Mouse (Mus musculus): ENCODE results near the gene Gins3. TPM values are rescaled to one million over a fixed set of nuclear protein-coding genes. Genes with fewer than 3 reads are reported as not detected.
"Not testable (repeated sequence)": the region's sequence is repeated elsewhere in the genome, so short reads cannot be mapped to it uniquely, and the experiment has no call there.

Gins3 gene
- polyA plus RNA-seq, 1 experiment from 2014 or later = 14.3 TPM

GRCm38 (mm10) chr8:95599861-95600260, 33.4 kb upstream of the Gins3 start:
- peak; percentile 39 for DNase-seq (ENCODE audit: low spot score)
- Histone ChIP-seq H3K9ac (ENCODE audit: low read depth, low read length) (no peak overlapping the region), H3K9me3 (ENCODE audit: control insufficient read depth, low read length) (no peaks in the 10 kb centered on the region), H3K27me3 (replicated peaks; ENCODE audit: control insufficient read depth, insufficient read depth, low read length) (no peaks in the 10 kb centered on the region), H3K4me1 (ENCODE audit: control insufficient read depth, insufficient read depth, low read length) (no peaks in the 10 kb centered on the region), H3K4me3 (ENCODE audit: low read depth, low read length) (no peak overlapping the region), H3K4me2 (ENCODE audit: low read depth, low read length) (no peak overlapping the region), H3K36me3 (ENCODE audit: control insufficient read depth, insufficient read depth, low read length) (no peaks in the 10 kb centered on the region), H3K27ac (replicated peaks; ENCODE audit: low read depth, low read length) (no peak overlapping the region)
- no peak for ATAC-seq (ENCODE audit: low read depth)
- 11% methylated on average over 11 of the region's 11 CpGs for WGBS

- H3K9me3 ChIP-seq (ENCODE audit: control insufficient read depth, low read length) = no peaks in the 10 kb centered on the region
- H3K36me3 ChIP-seq (ENCODE audit: control insufficient read depth, insufficient read depth, low read length) = no peaks in the 10 kb centered on the region
- ATAC-seq (ENCODE audit: low read depth) (no peak), DNase-seq (ENCODE audit: low spot score) (no peak)
- 74% methylated on average over 15 of the region's 15 CpGs for WGBS
- no peak overlapping the region for H3K27ac ChIP-seq (replicated peaks; ENCODE audit: low read depth, low read length)
- no peaks in the 10 kb centered on the region for H3K4me1 ChIP-seq (ENCODE audit: control insufficient read depth, insufficient read depth, low read length)
- H3K4me2 ChIP-seq (ENCODE audit: low read depth, low read length) = no peak overlapping the region
- H3K9ac ChIP-seq (ENCODE audit: low read depth, low read length) = no peak overlapping the region
- no peaks in the 10 kb centered on the region for H3K27me3 ChIP-seq (replicated peaks; ENCODE audit: control insufficient read depth, insufficient read depth, low read length)
- no peak overlapping the region for H3K4me3 ChIP-seq (ENCODE audit: low read depth, low read length)
Observed at GRCm38 (mm10) chr8:95601306-95601705, 31.9 kb upstream of the Gins3 start.

GRCm38 (mm10) chr8:95602168-95602567, 31.1 kb upstream of the Gins3 start:
- Histone ChIP-seq H3K9me3 (ENCODE audit: control insufficient read depth, low read length) (no peaks in the 10 kb centered on the region), H3K4me2 (ENCODE audit: low read depth, low read length) (no peak overlapping the region), H3K36me3 (ENCODE audit: control insufficient read depth, insufficient read depth, low read length) (no peaks in the 10 kb centered on the region), H3K27me3 (replicated peaks; ENCODE audit: control insufficient read depth, insufficient read depth, low read length) (no peaks in the 10 kb centered on the region), H3K27ac (replicated peaks; ENCODE audit: low read depth, low read length) (no peak overlapping the region), H3K4me1 (ENCODE audit: control insufficient read depth, insufficient read depth, low read length) (no peaks in the 10 kb centered on the region), H3K9ac (ENCODE audit: low read depth, low read length) (no peak overlapping the region), H3K4me3 (ENCODE audit: low read depth, low read length) (no peak overlapping the region)
- WGBS = 67% methylated on average over 2 of the region's 2 CpGs
- no peak for ATAC-seq (ENCODE audit: low read depth)
- DNase-seq (ENCODE audit: low spot score) = no peak

- 22% methylated on average over 4 of the region's 5 CpGs for WGBS
- not testable (repeated sequence) for DNase-seq (ENCODE audit: low spot score); ATAC-seq (ENCODE audit: low read depth)
Observed at GRCm38 (mm10) chr8:95606509-95606908, 26.7 kb upstream of the Gins3 start.

GRCm38 (mm10) chr8:95607210-95607609, 26.0 kb upstream of the Gins3 start:
- Histone ChIP-seq H3K4me3 (ENCODE audit: low read depth, low read length) (no peak overlapping the region), H3K4me2 (ENCODE audit: low read depth, low read length) (no peak overlapping the region), H3K36me3 (ENCODE audit: control insufficient read depth, insufficient read depth, low read length) (no peaks in the 10 kb centered on the region), H3K9ac (ENCODE audit: low read depth, low read length) (no peak overlapping the region), H3K27ac (replicated peaks; ENCODE audit: low read depth, low read length) (0 out of 2 replicates have a peak overlapping the region, but pooled peaks have one; percentile 28), H3K4me1 (ENCODE audit: control insufficient read depth, insufficient read depth, low read length) (no peaks in the 10 kb centered on the region), H3K9me3 (ENCODE audit: control insufficient read depth, low read length) (no peaks in the 10 kb centered on the region), H3K27me3 (replicated peaks; ENCODE audit: control insufficient read depth, insufficient read depth, low read length) (no peaks in the 10 kb centered on the region)
- peak; percentile 45 for DNase-seq (ENCODE audit: low spot score)
- 35% methylated on average over 9 of the region's 9 CpGs for WGBS
- ATAC-seq (ENCODE audit: low read depth) = peak; percentile 57

More at GRCm38 (mm10) chr8:95606509-95606908, 26.7 kb upstream of the Gins3 start:
- not testable (repeated sequence) for H3K4me3 ChIP-seq (ENCODE audit: low read depth, low read length); H3K9ac ChIP-seq (ENCODE audit: low read depth, low read length); H3K36me3 ChIP-seq (ENCODE audit: control insufficient read depth, insufficient read depth, low read length); H3K4me1 ChIP-seq (ENCODE audit: control insufficient read depth, insufficient read depth, low read length); H3K9me3 ChIP-seq (ENCODE audit: control insufficient read depth, low read length); H3K27ac ChIP-seq (replicated peaks; ENCODE audit: low read depth, low read length); H3K4me2 ChIP-seq (ENCODE audit: low read depth, low read length); H3K27me3 ChIP-seq (replicated peaks; ENCODE audit: control insufficient read depth, insufficient read depth, low read length)

GRCm38 (mm10) chr8:95609406-95609805, 23.8 kb upstream of the Gins3 start:
- Histone ChIP-seq H3K27ac (replicated peaks; ENCODE audit: low read depth, low read length) (no peak overlapping the region), H3K4me3 (ENCODE audit: low read depth, low read length) (no peak overlapping the region), H3K9ac (ENCODE audit: low read depth, low read length) (no peak overlapping the region), H3K36me3 (ENCODE audit: control insufficient read depth, insufficient read depth, low read length) (no peaks in the 10 kb centered on the region), H3K4me1 (ENCODE audit: control insufficient read depth, insufficient read depth, low read length) (no peaks in the 10 kb centered on the region), H3K4me2 (ENCODE audit: low read depth, low read length) (no peak overlapping the region), H3K27me3 (replicated peaks; ENCODE audit: control insufficient read depth, insufficient read depth, low read length) (no peaks in the 10 kb centered on the region), H3K9me3 (ENCODE audit: control insufficient read depth, low read length) (no peaks in the 10 kb centered on the region)
- DNase-seq (ENCODE audit: low spot score) = no peak
- 72% methylated on average over 5 of the region's 5 CpGs for WGBS
- no peak for ATAC-seq (ENCODE audit: low read depth)

GRCm38 (mm10) chr8:95610749-95611148, 22.5 kb upstream of the Gins3 start:
- H3K9me3 ChIP-seq (ENCODE audit: control insufficient read depth, low read length) = no peaks in the 10 kb centered on the region
- no peak overlapping the region for H3K27ac ChIP-seq (replicated peaks; ENCODE audit: low read depth, low read length)
- H3K27me3 ChIP-seq (replicated peaks; ENCODE audit: control insufficient read depth, insufficient read depth, low read length) = no peaks in the 10 kb centered on the region
- H3K36me3 ChIP-seq (ENCODE audit: control insufficient read depth, insufficient read depth, low read length) = no peaks in the 10 kb centered on the region
- no peak for ATAC-seq (ENCODE audit: low read depth)
- no peak overlapping the region for H3K4me2 ChIP-seq (ENCODE audit: low read depth, low read length)
- H3K4me3 ChIP-seq (ENCODE audit: low read depth, low read length) = no peak overlapping the region
- no peak overlapping the region for H3K9ac ChIP-seq (ENCODE audit: low read depth, low read length)
- DNase-seq (ENCODE audit: low spot score) = no peak
- WGBS = 83% methylated on average over 14 of the region's 14 CpGs
- no peaks in the 10 kb centered on the region for H3K4me1 ChIP-seq (ENCODE audit: control insufficient read depth, insufficient read depth, low read length)

GRCm38 (mm10) chr8:95611769-95612168, 21.5 kb upstream of the Gins3 start:
- ATAC-seq (ENCODE audit: low read depth) = peak; percentile 65; the same call in 1 of the 2 replicates
- H3K4me1 ChIP-seq (ENCODE audit: control insufficient read depth, insufficient read depth, low read length) = no peaks in the 10 kb centered on the region
- H3K4me3 ChIP-seq (ENCODE audit: low read depth, low read length) = no peak overlapping the region
- DNase-seq (ENCODE audit: low spot score) = peak; percentile 41
- H3K9me3 ChIP-seq (ENCODE audit: control insufficient read depth, low read length) = no peaks in the 10 kb centered on the region
- H3K27ac ChIP-seq (replicated peaks; ENCODE audit: low read depth, low read length) = no peak overlapping the region
- WGBS = 53% methylated on average over 5 of the region's 5 CpGs
- H3K36me3 ChIP-seq (ENCODE audit: control insufficient read depth, insufficient read depth, low read length) = no peaks in the 10 kb centered on the region
- H3K27me3 ChIP-seq (replicated peaks; ENCODE audit: control insufficient read depth, insufficient read depth, low read length) = no peaks in the 10 kb centered on the region
- H3K9ac ChIP-seq (ENCODE audit: low read depth, low read length) = 0 out of 2 replicates have a peak overlapping the region, but pooled peaks have one; percentile 34
- H3K4me2 ChIP-seq (ENCODE audit: low read depth, low read length) = no peak overlapping the region

GRCm38 (mm10) chr8:95616383-95616782, 16.9 kb upstream of the Gins3 start:
- ATAC-seq (ENCODE audit: low read depth) (no peak), DNase-seq (ENCODE audit: low spot score) (no peak)
- Histone ChIP-seq H3K9ac (ENCODE audit: low read depth, low read length) (no peak overlapping the region), H3K4me3 (ENCODE audit: low read depth, low read length) (no peak overlapping the region), H3K27me3 (replicated peaks; ENCODE audit: control insufficient read depth, insufficient read depth, low read length) (no peaks in the 10 kb centered on the region), H3K9me3 (ENCODE audit: control insufficient read depth, low read length) (no peaks in the 10 kb centered on the region), H3K36me3 (ENCODE audit: control insufficient read depth, insufficient read depth, low read length) (no peaks in the 10 kb centered on the region), H3K27ac (replicated peaks; ENCODE audit: low read depth, low read length) (no peak overlapping the region), H3K4me2 (ENCODE audit: low read depth, low read length) (no peak overlapping the region), H3K4me1 (ENCODE audit: control insufficient read depth, insufficient read depth, low read length) (no peaks in the 10 kb centered on the region)
- WGBS = 91% methylated on average over 7 of the region's 7 CpGs
